Mouse (Mus musculus) neural tube, embryonic 11.5 days (tissue): Measurements from ENCODE around the gene 4930432K21Rik. TPM values are rescaled to one million over a fixed set of nuclear protein-coding genes. Genes with fewer than 3 reads are reported as not detected.

Source experiments
- ATAC-seq: fragments of 200-750 bp; cut with Nextera tagmentation; 2 replicates; pipeline ENCODE4 v1.8.0; 2017; ENCODE audit warnings: moderate number of reproducible peaks, mild to moderate bottlenecking, moderate TSS enrichment, moderate library complexity; ENCODE audit not compliant: insufficient read depth, low FRiP score, low TSS enrichment
- DNase-seq: peaks from one replicate; pipeline ENCODE4 v3.0.0-alpha.2; 2015; ENCODE audit warnings: low spot score
- H3K27ac ChIP-seq: fragments of 300-500 bp; sonication (generic); 2 replicates; pipeline ENCODE4 v1.5.1; 2014; ENCODE audit warnings: low read depth, mild to moderate bottlenecking, low read length
- H3K27me3 ChIP-seq: fragments of 300-500 bp; sonication (generic); 2 replicates; pipeline ENCODE4 v1.6.1; 2014; ENCODE audit warnings: mild to moderate bottlenecking, low read length, mixed read lengths; ENCODE audit not compliant: control insufficient read depth, insufficient read depth
- H3K36me3 ChIP-seq: fragments of 300-500 bp; sonication (generic); 2 replicates; pipeline ENCODE4 v1.6.1; 2014; ENCODE audit warnings: mild to moderate bottlenecking, low read length, moderate library complexity, mixed read lengths; ENCODE audit not compliant: control insufficient read depth, insufficient read depth
- H3K4me1 ChIP-seq: fragments of 300-500 bp; sonication (generic); 2 replicates; pipeline ENCODE4 v1.6.1; 2014; ENCODE audit warnings: low read length, mixed read lengths; ENCODE audit not compliant: control insufficient read depth, insufficient read depth
- H3K4me2 ChIP-seq: fragments of 300-500 bp; sonication (generic); 2 replicates; pipeline ENCODE4 v1.6.1; 2014; ENCODE audit warnings: low read depth, mild to moderate bottlenecking, moderate library complexity
- H3K4me3 ChIP-seq: fragments of 300-500 bp; sonication (generic); 2 replicates; pipeline ENCODE4 v1.5.1; 2014; ENCODE audit warnings: low read depth, low read length
- H3K9ac ChIP-seq: fragments of 300-500 bp; sonication (generic); 2 replicates; pipeline ENCODE4 v1.6.1; 2014; ENCODE audit warnings: mild to moderate bottlenecking, low read length
- H3K9me3 ChIP-seq: fragments of 300-500 bp; sonication (generic); 2 replicates; pipeline ENCODE4 v1.6.1; 2016; ENCODE audit warnings: low read length; ENCODE audit not compliant: control insufficient read depth
- WGBS: fragments of 180-500 bp; shearing (Covaris S2); extraction: QIAGEN DNeasy Blood & Tissue Kit; methylation state at CpG from one replicate; pipeline ENCODE4 v1.1.7; 2014; 5-methylcytosine and 5-hydroxymethylcytosine counted together
- polyA plus RNA-seq: library from polyadenylated mRNA; unstranded; fragments of >200 nt; fragmentation: Nextera tagmentation; extraction: Ambion mirVana; gene quantifications from 2 replicates; pipeline ENCODE4 v1.2.1, GENCODE M21; 2014

Gene 4930432K21Rik
- polyA plus RNA-seq, 1 experiment from 2014 or later = 1.0 TPM

DNA sequence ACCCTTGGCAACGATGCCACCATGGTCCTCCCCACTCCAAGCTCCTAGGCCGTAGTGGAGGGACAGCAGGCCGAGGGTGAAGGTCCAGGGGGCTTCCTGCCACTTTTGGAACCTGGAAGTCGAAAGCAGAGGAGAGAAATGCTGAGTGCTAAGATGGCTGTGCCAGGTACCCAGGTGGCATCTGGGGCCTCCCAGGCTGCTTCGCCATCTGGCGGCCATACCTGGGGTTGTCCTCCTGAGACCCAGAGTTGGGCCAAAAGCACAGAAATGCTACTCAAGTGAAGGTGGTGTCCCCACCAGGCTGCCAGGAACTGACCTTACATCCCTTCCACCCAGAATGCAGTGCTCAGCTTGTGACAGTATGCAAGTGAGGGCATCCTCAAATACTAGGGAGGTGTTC, 26.0 kb downstream of the 4930432K21Rik start:
- Histone ChIP-seq H3K9me3 (no peaks in the 10 kb centered on the region), H3K4me1 (peaks cover 5% of the 10 kb centered on the region), H3K9ac (no peak overlapping the region), H3K27ac (no peak overlapping the region), H3K36me3 (peaks cover 22% of the 10 kb centered on the region), H3K4me2 (no peak overlapping the region), H3K4me3 (no peak overlapping the region), H3K27me3 (no peaks in the 10 kb centered on the region)
- 82% methylated on average over 6 of the region's 6 CpGs for WGBS
- ATAC-seq = no peak
- no peak for DNase-seq

GRCm38 (mm10) chr8:84176560-84176959, 28.7 kb downstream of the 4930432K21Rik start:
- WGBS = 41% methylated on average over 3 of the region's 3 CpGs
- Histone ChIP-seq H3K4me2 (no peak overlapping the region), H3K4me1 (peaks cover 28% of the 10 kb centered on the region), H3K9ac (no peak overlapping the region), H3K36me3 (peaks cover 21% of the 10 kb centered on the region), H3K4me3 (no peak overlapping the region), H3K27me3 (no peaks in the 10 kb centered on the region), H3K9me3 (no peaks in the 10 kb centered on the region), H3K27ac (no peak overlapping the region)
- no peak for ATAC-seq
- no peak for DNase-seq

DNA sequence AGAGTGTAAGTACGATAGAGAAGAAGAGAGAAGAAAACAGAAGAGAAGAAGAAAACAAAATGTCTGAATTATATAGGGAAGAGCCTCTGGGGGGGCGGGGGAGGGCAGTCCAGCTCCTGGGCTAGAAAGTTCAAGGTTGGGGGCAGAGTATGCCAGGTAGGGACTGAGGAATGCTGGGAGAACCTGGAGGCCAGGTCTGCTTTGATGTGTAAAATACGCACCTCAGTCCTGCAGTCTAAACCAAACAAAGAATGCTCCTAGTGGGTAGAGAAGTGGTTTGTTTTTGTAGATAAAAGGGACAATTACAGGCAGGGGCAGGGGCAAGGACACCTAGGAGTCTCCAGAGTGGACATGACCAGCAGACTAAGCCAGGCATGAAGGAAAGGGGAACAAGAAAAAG, 29.6 kb downstream of the 4930432K21Rik start:
- Histone ChIP-seq H3K36me3 (peaks cover 17% of the 10 kb centered on the region), H3K4me3 (no peak overlapping the region), H3K4me2 (no peak overlapping the region), H3K27ac (no peak overlapping the region), H3K27me3 (no peaks in the 10 kb centered on the region), H3K9me3 (no peaks in the 10 kb centered on the region), H3K4me1 (peaks cover 34% of the 10 kb centered on the region), H3K9ac (no peak overlapping the region)
- no peak for DNase-seq
- no peak for ATAC-seq
- WGBS = 91% methylated on average over 3 of the region's 3 CpGs

DNA sequence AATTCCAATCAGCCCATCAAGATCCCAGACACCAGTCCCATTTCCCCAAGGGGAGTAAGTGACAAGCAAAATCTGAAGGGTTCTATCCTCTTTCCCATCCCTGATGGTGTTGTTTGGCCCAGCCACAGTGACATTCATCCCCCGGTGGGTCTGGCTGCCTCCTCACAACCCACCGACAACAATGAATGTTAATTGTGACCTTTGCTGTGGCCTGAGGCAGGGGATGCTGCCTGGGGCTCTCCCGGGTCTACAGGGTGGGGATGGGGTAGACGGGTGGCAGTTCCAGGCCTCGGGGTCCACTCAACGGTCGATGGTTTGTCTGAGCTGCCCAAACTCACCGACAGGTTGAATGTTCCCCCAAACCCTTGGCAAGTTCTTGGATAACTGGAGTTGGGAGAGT, 30.8 kb downstream of the 4930432K21Rik start:
- 79% methylated on average over 8 of the region's 8 CpGs for WGBS
- H3K9ac ChIP-seq = no peak overlapping the region

GRCm38 (mm10) chr8:84179946-84180345, 32.1 kb downstream of the 4930432K21Rik start:
- H3K36me3 ChIP-seq = peaks cover 4% of the 10 kb centered on the region; the same call in 1 of the 2 replicates
- no peaks in the 10 kb centered on the region for H3K9me3 ChIP-seq
- H3K27ac ChIP-seq = peak overlapping the region; percentile 89
- H3K4me3 ChIP-seq = peak overlapping the region; percentile 20
- H3K4me1 ChIP-seq = peaks cover 40% of the 10 kb centered on the region
- peak overlapping the region; percentile 55 for H3K4me2 ChIP-seq
- no peaks in the 10 kb centered on the region for H3K27me3 ChIP-seq
- 7% methylated on average over 4 of the region's 4 CpGs for WGBS
- peak overlapping the region; percentile 63 for H3K9ac ChIP-seq
- DNase-seq (peak; percentile 15), ATAC-seq (no peak)

More for the DNA sequence above, 30.8 kb downstream of the 4930432K21Rik start:
- ATAC-seq (no peak), DNase-seq (no peak)
- H3K27ac ChIP-seq = no peak overlapping the region
- H3K4me3 ChIP-seq = no peak overlapping the region
- H3K27me3 ChIP-seq = no peaks in the 10 kb centered on the region
- peaks cover 9% of the 10 kb centered on the region for H3K36me3 ChIP-seq
- H3K4me2 ChIP-seq = no peak overlapping the region
- peaks cover 40% of the 10 kb centered on the region for H3K4me1 ChIP-seq
- H3K9me3 ChIP-seq = no peaks in the 10 kb centered on the region

GRCm38 (mm10) chr8:84180530-84181190, 32.8 kb downstream of the 4930432K21Rik start:
- H3K4me3 ChIP-seq = peak overlapping the region; percentile 20
- peaks cover 40% of the 10 kb centered on the region for H3K4me1 ChIP-seq
- H3K4me2 ChIP-seq = peak overlapping the region; percentile 55
- ATAC-seq (peak; percentile 78), DNase-seq (peak; percentile 88)
- under 1% methylated on average over 16 of the region's 16 CpGs for WGBS
- peaks cover 4% of the 10 kb centered on the region; the same call in 1 of the 2 replicates for H3K36me3 ChIP-seq
- no peaks in the 10 kb centered on the region for H3K9me3 ChIP-seq
- H3K27me3 ChIP-seq = no peaks in the 10 kb centered on the region
- peak overlapping the region; percentile 63 for H3K9ac ChIP-seq
- H3K27ac ChIP-seq = peak overlapping the region; percentile 89

- peak overlapping the region; percentile 90 for H3K27ac ChIP-seq
- no peaks in the 10 kb centered on the region for H3K9me3 ChIP-seq
- 69% methylated on average over 4 of the region's 4 CpGs for WGBS
- DNase-seq (no peak), ATAC-seq (no peak)
- no peaks in the 10 kb centered on the region for H3K36me3 ChIP-seq
- H3K4me1 ChIP-seq = peaks cover 43% of the 10 kb centered on the region
- no peaks in the 10 kb centered on the region for H3K27me3 ChIP-seq
- H3K4me2 ChIP-seq = peak overlapping the region; percentile 85
- peak overlapping the region; percentile 100 for H3K9ac ChIP-seq
- peak overlapping the region; percentile 89 for H3K4me3 ChIP-seq
Observed at GRCm38 (mm10) chr8:84182833-84183232, 35.0 kb downstream of the 4930432K21Rik start.

GRCm38 (mm10) chr8:84183261-84184084, 35.6 kb downstream of the 4930432K21Rik start:
- H3K36me3 ChIP-seq = no peaks in the 10 kb centered on the region
- H3K9me3 ChIP-seq = no peaks in the 10 kb centered on the region
- peak overlapping the region; percentile 89 for H3K4me3 ChIP-seq
- 2% methylated on average over 51 of the region's 87 CpGs for WGBS
- H3K4me2 ChIP-seq = peak overlapping the region; percentile 85
- no peaks in the 10 kb centered on the region for H3K27me3 ChIP-seq
- peaks cover 43% of the 10 kb centered on the region for H3K4me1 ChIP-seq
- peak overlapping the region; percentile 100 for H3K9ac ChIP-seq
- H3K27ac ChIP-seq = peak overlapping the region; percentile 90
- DNase-seq (peak; percentile 73), ATAC-seq (peak; percentile 5; the same call in 1 of the 2 replicates)
